Mouse (Mus musculus): ENCODE results near the gene Rhog. TPM values are rescaled to one million over a fixed set of nuclear protein-coding genes. Genes with fewer than 3 reads are reported as not detected.
A peak's percentile ranks its signal among the peaks of the same experiment; 100 is the strongest.

The Rhog gene
- total RNA-seq, 2 experiments from 2014 or later: 27.5 to 113 TPM

DNA sequence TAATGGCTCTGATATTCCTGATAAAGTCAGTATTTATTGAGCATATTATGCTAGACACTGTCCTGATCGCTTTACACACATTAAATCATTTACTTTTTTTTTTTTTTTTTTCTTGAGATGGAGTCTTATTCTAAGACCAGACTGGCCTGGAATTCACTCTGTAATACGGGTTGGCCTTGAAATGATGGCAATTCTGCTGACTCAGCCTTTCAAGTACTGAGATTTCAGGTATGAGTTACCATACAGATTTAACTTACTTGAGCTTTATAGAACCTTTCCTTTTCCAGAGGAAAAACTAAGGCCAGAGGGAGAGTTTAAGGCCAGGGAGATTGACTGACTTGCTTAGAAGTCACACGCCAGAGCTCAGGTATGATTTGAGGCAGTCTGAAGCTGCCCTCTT, 782 bp upstream of the Rhog start:
- ATAC-seq (replicated peaks; ENCODE audit: low FRiP score, poor library complexity, severe bottlenecking): no peak

- no peak for ATAC-seq (replicated peaks; ENCODE audit: low FRiP score, poor library complexity, severe bottlenecking)
Measured at GRCm38 (mm10) chr7:102253631-102254030, 2.2 kb downstream of the Rhog start.

DNA sequence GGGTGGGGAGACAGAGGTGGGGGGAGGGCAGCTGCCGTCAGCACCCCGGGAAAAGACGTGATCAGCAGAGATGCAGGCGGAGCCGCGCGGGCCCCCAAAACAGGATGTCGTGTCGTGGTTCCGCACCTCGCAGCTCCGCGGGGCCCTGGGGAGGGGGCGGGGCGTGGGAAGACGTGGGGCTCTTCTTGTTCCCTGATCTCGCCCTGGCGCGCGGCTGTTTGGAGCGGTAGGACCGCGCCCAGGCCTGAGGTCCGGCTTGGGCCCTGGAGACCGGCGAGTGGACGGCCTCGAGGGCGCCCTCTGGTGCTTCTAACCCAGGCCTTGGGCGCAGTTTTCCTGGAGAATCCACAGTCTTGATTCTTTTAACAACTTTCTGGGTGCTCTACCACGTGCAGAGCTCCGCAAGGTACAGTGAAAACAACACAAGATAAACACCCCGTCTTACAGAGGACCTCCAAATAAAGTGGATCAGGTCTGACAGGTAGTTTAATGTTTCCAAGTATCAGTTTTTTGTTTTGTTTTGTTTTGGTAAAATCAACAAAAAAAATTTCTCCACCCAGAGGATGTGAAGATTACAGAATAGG, 5.1 kb downstream of the Rhog start:
- peak; percentile 73 for ATAC-seq (replicated peaks; ENCODE audit: low FRiP score, poor library complexity, severe bottlenecking)

GRCm38 (mm10) chr7:102249896-102250630, 5.8 kb downstream of the Rhog start:
- ATAC-seq (replicated peaks; ENCODE audit: low FRiP score, poor library complexity, severe bottlenecking): peak; percentile 51

- peak; percentile 5; the same call in 1 of the 2 replicates for ATAC-seq (replicated peaks; ENCODE audit: low FRiP score, poor library complexity, severe bottlenecking)
Measured at GRCm38 (mm10) chr7:102249531-102249895, 6.3 kb downstream of the Rhog start.

DNA sequence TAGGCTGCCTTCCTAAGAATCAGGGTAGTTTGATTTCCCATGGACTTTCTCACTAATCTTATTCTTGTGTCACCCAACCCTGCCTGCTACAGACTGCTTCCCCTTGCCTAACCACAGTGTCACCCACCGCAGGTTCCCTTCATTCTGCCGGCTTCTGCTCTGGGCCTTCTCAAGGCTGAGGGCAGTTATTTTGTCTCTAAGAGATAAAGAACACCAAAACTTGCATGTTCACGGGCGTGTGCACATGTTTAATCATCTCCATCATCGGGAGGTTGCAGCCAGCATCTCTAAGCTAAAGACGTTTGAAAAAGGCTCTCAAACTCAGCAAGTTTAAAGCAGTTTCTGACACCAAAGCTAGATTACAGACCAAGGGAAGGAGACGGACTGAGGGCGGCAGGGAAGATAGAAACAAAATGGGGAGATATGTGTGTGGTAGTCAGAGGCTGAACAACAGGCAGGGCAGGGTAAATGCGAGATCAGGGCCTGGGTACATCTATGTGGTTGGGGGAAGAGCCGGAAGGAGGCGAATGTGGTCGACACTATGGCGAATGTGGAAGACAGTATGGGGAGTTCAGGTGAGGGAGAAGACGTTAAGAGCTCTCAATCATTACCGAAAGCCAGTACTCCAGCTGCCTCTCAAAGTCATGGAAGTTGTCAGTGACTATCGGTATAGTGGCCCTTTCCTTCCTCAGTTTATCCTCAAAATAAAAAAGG, 7.0 kb downstream of the Rhog start:
- peak; percentile 19 for ATAC-seq (replicated peaks; ENCODE audit: low FRiP score, poor library complexity, severe bottlenecking)

DNA sequence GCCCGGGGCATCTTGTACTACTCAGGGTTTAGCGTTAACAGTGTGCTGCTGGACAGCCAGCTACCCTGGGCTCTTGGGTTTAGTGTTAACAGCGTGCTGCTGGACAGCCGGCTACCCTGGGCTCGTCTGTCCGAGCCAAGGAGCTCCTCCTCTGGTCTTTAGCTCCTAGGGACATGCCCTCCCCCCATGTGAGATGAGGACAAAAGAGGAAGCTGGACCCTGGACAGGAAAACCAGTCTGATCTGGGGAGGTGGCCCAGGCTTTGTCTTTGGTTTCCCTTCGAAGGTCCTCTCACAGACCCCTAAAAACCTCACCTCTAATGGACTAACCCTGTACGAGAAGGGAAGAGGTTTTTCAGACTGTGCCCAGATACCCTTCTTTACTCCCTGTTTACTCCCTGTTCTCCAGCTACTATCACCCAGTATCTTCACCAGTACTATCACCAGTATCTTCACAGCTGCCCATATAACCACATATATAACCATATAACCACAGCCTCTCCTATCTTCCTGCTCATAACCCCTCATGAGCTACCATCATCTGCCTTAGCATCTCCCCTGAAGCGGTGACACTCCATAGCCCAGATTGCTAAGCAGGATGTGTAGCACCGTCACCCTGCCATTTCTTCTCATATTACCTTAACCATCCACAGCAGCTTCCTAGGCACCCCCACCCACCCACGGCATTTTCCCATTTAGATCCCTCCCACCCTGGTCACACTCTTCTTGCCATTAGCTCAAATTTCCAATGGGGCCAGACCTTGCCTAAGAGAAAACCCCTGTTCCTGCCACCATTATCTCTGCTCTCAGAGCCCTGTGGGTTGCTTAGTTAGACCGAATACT, 8.7 kb downstream of the Rhog start:
- no peak for ATAC-seq (replicated peaks; ENCODE audit: low FRiP score, poor library complexity, severe bottlenecking)

DNA sequence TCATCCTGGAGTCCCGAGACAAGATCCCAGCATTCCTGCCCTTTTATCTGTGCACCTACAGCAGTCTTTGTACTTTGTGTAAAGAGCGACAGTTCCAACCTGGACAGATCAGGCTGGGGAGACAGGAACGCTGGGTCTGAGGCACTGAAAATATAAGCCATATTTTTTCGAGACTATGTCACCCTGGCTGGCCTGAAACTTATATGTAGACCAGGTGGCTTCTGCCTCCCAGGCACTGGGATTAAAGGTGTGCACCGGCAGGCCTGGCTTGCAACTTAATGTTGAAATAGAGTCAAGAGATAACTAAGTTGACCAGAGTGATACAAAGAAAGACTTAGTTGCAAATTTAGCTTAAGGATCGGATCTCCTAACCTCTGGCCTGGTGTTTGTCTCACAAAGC, 9.6 kb downstream of the Rhog start:
- no peak for ATAC-seq (replicated peaks; ENCODE audit: low FRiP score, poor library complexity, severe bottlenecking)

DNA sequence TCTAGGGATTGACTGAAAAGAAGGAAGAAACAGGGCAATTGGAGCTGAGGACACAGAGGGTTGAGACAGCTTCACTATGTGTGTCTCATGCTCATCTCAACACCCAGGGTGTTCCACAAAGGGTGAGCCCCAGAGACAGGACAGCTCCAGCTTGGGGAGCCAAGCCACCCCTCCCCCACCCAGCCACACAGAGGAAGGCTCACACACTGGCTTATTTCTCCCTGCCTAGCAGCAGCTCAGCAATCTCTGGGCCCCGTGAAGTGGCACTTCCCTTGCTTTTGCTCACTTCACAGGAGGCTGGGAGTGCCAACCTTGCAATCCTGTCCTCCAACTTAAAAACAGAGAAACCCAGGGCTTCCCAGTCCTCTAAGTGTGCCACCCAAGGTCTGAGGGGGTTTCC, 10.1 kb downstream of the Rhog start:
- ATAC-seq (replicated peaks; ENCODE audit: low FRiP score, poor library complexity, severe bottlenecking): no peak

DNA sequence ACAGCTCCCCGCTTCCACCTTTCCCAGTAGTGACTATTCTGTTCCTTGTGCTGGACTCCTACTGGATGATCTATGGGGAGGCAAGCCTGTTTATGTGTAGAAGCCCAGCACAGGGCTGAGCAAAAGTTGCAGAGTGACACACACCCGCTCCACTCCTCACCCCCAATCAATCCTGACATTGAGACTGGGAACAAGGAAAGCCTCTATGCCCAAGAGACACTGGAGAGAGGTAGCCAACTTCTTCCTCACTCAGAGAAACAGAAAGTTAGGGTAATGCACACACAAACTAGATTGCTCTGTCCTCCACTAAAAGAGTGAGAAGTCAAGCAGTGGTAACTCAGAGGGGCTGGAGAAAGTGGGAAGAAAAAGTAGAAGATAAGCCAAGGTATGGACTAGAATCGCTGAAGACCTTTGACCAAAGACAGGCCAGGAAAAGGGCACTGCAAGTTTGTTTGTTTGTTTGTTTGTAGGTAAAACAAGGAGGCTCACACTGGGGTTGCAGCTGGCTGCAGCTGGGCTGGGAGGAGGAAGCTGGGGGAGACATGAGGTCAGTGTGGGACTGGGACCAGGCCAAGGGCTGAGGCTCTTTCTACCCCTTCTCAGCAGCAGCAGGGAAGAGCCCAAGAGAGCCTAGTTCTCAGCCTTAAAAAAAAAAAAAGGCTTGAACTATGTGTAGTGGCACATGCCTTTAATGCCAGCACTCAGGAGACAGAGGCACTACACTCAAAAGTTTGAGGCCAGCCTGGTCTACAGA, 10.9 kb downstream of the Rhog start:
- no peak for ATAC-seq (replicated peaks; ENCODE audit: low FRiP score, poor library complexity, severe bottlenecking)

GRCm38 (mm10) chr7:102243870-102244269, 12.0 kb downstream of the Rhog start:
- ATAC-seq (replicated peaks; ENCODE audit: low FRiP score, poor library complexity, severe bottlenecking): no peak

DNA sequence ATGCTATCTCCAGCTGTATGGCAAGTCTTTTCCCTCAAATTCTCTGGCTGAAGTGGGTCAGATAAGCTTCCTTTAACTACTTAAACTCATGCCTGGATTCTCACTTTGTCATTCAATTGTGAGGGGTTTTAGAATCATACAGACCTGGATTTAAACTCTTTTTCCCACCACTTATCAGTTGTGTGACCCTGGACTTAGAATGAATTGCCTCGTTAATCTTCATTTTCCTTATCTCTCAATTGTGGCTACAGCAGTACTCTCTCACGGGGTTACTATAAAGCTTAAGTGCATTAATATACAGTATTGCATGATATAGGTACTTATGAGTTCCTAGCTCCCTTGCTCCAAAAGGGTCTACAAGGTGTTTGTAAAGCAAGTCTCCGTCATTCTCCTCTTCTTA, 12.9 kb downstream of the Rhog start:
- no peak for ATAC-seq (replicated peaks; ENCODE audit: low FRiP score, poor library complexity, severe bottlenecking)

DNA sequence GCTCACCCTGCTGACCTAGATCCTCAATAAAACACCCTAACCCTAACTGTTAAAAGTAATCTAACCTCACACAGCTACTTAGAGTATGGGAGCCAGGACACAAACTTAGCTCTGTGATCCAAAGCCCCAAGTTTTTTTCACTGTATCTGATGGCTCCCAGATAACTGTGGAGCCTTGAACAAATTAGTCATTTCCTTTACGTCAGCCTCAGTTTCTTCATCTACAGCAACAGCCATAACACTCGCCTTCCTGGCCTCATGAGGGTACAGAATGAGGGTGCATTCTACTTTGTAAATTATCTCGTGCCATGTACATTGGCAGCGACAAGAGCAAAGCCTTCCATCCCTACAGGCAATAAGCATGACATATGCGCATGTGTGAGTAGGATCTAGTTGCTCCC, 13.5 kb downstream of the Rhog start:
- ATAC-seq (replicated peaks; ENCODE audit: low FRiP score, poor library complexity, severe bottlenecking): no peak

- ATAC-seq (replicated peaks; ENCODE audit: low FRiP score, poor library complexity, severe bottlenecking): no peak
Measured at GRCm38 (mm10) chr7:102239591-102239990, 16.3 kb downstream of the Rhog start.

DNA sequence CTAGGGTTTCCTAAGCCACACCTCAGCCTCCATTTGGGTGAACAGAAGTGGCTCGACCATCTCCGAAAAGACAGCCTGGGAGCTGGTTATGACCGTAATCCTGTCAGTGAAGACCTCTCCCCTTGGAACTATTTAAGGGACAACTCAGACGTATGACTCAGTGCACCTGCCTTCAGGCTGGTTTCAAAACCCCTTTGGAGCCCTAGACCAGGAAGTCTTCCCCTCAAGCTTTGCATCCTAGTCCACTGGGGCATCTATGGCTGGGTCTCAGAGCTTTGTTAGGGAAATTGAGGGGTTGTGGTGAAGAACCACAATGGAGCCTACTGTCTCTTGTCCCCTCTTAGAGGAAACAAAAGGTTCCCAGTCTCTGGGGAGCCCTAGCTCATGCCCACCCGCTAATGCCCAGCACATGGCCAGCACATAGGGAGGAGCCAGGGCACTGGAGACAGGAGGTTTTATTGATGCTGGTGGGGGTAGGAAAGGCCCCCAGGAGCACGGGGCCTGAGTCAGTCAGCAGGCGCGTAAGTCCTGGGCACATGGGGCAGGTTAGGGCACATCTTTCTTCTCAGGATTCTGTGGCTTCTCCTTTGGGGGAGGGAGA, 17.1 kb downstream of the Rhog start:
- ATAC-seq (replicated peaks; ENCODE audit: low FRiP score, poor library complexity, severe bottlenecking): no peak

DNA sequence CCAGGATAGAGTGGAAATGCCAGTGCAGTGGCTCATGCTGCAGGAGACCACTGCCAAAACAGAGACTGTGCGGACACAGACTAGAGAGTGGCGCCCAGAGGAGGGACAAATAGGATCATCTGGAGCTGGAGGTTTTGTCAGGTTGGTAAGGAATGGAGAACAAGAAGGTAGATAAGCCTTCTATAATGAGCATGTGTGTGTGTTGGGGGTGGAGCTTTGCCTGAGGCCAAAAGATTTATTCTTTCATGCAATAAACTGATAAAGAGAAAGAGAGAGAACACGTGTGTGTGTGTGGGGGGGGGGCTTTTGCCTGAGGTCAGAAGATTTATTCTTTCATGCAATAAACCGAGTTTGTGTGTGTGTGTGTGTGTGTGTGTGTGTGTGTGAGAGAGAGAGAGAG, 22.8 kb downstream of the Rhog start:
- ATAC-seq (replicated peaks; ENCODE audit: low FRiP score, poor library complexity, severe bottlenecking): no peak

DNA sequence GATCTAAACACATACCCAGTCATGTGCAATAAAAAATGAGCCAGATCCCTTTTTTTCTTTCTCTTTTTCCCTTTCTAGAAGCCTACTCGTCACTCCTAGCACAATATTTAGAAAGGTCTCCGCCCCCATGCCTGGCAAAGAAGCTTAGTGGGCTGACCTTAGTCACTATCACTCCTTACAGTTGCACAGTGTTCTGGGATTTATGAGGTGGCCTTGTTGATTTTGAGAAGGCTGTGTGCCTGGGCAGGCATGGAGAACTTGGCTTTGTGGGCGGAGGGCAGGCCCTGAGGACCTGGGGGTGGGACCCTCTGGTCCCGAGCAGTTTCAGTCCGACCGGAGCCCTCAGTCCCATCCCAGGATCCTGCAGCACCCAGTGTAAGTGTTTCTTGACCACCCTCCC, 26.0 kb downstream of the Rhog start:
- ATAC-seq (replicated peaks; ENCODE audit: low FRiP score, poor library complexity, severe bottlenecking): no peak

- no peak for ATAC-seq (replicated peaks; ENCODE audit: low FRiP score, poor library complexity, severe bottlenecking)
Measured at GRCm38 (mm10) chr7:102228049-102228670, 27.7 kb downstream of the Rhog start.

DNA sequence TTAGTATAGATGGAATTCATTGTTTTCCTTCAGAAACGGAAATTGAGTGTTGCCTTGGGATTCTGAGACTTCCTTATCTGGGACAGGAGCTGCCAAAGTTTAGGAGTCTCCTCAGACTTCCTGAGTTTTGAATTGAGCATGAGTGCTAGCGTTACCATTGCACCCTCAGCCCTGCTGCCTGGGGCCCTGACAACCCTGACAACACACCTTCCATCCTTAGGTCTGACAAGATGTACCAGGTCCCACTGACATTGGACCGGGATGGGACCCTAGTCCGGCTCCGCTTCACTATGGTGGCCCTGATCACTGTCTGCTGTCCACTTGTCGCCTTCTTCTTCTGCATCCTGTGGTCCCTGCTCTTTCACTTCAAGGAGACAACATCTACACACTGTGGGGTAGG, 29.8 kb downstream of the Rhog start:
- ATAC-seq (replicated peaks; ENCODE audit: low FRiP score, poor library complexity, severe bottlenecking): no peak

Data from erythroblast, adult 5-6 weeks (primary cell).